Mouse (Mus musculus) hindbrain, embryonic 10.5 days (tissue): Measurements from ENCODE around the gene Timm17a. TPM values are rescaled to one million over a fixed set of nuclear protein-coding genes. Genes with fewer than 3 reads are reported as not detected.

Experiments
- DNase-seq: peaks from one replicate; pipeline ENCODE4 v3.0.0-alpha.2; 2017; ENCODE audit warnings: low spot score
- H3K27ac ChIP-seq: fragments of 300-500 bp; sonication (generic); 2 replicates; pipeline ENCODE4 v1.5.1; 2016; ENCODE audit warnings: mild to moderate bottlenecking, moderate library complexity
- H3K27me3 ChIP-seq: fragments of 300-500 bp; sonication (generic); 2 replicates; pipeline ENCODE4 v1.6.1; 2016; ENCODE audit warnings: mild to moderate bottlenecking; ENCODE audit not compliant: poor library complexity, insufficient read depth, severe bottlenecking
- H3K36me3 ChIP-seq: fragments of 300-500 bp; sonication (generic); 2 replicates; pipeline ENCODE4 v1.6.1; 2016; ENCODE audit warnings: mild to moderate bottlenecking, moderate library complexity
- H3K4me1 ChIP-seq: fragments of 300-500 bp; sonication (generic); replicated peaks from 2 replicates; pipeline ENCODE4 v1.6.1; 2016; ENCODE audit warnings: mild to moderate bottlenecking
- H3K4me3 ChIP-seq: fragments of 300-500 bp; sonication (generic); 2 replicates; pipeline ENCODE4 v1.5.1; 2016; ENCODE audit warnings: mild to moderate bottlenecking, moderate library complexity
- H3K9me3 ChIP-seq: fragments of 300-500 bp; sonication (generic); 2 replicates; pipeline ENCODE4 v1.6.1; 2016; ENCODE audit warnings: mild to moderate bottlenecking, moderate library complexity
- WGBS: fragments of 180-500 bp; shearing (Covaris S2); methylation state at CpG from one replicate; pipeline ENCODE4 v1.1.7; 2016; 5-methylcytosine and 5-hydroxymethylcytosine counted together
- polyA plus RNA-seq: library from polyadenylated mRNA; unstranded; fragments of >200 nt; fragmentation: Nextera tagmentation; extraction: Ambion mirVana; gene quantifications from 2 replicates; pipeline ENCODE4 v1.2.1, GENCODE M21; 2016

The Timm17a gene
- 193 and 199 TPM in 2 replicates for polyA plus RNA-seq

- WGBS = under 1% methylated on average over 51 of the region's 51 CpGs
- Histone ChIP-seq H3K4me3 (peak within 1 kb of the TSS; percentile 97), H3K27ac (peak within 1 kb of the TSS; percentile 94), H3K4me1 (peaks cover 20% of the 10 kb centered on the region), H3K36me3 (peaks cover 26% of the 10 kb centered on the region), H3K9me3 (no peaks in the 10 kb centered on the region), H3K27me3 (no peaks in the 10 kb centered on the region; the same call in 1 of the 2 replicates)
- peak; percentile 96 for DNase-seq
These were observed at the start of gene Timm17a for GRCm38 (mm10) chr1:135313284-135314031. Gene Timm17a (minus strand): TSS chr1:135313778.

DNA sequence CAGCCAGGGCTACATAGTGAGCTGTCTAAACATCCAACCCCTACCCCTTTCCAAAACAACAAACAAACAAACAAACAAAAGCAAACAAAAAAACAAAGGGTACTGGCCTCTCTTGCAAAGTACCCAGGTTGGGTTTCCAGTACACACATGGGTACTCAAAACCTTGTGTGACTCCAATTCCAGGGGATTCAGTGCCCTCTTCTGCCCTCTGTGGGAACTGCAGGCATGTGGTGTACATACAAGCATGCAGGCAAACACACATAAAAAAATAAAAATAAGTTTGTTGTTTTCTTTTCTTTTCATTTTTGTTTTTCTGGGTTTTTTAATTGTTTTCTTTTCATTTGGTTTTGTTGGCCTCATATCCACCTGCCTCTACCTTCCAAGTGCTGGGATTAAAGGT is 48.5 kb upstream of the Timm17a start:
- Histone ChIP-seq H3K36me3 (no peaks in the 10 kb centered on the region), H3K4me3 (no peak overlapping the region), H3K27ac (no peak overlapping the region), H3K27me3 (no peaks in the 10 kb centered on the region), H3K9me3 (0 out of 2 replicates have a peak, but pooled peaks cover 3% of the 10 kb centered on the region), H3K4me1 (peaks cover 10% of the 10 kb centered on the region; the same call in 1 of the 2 replicates)
- DNase-seq = no peak

GRCm38 (mm10) chr1:135361491-135361890 is 47.9 kb upstream of the Timm17a start:
- no peak for DNase-seq
- Histone ChIP-seq H3K36me3 (no peaks in the 10 kb centered on the region), H3K9me3 (0 out of 2 replicates have a peak, but pooled peaks cover 3% of the 10 kb centered on the region), H3K27ac (no peak overlapping the region), H3K4me3 (no peak overlapping the region), H3K27me3 (no peaks in the 10 kb centered on the region), H3K4me1 (peaks cover 10% of the 10 kb centered on the region; the same call in 1 of the 2 replicates)
- 84% methylated on average over 4 of the region's 4 CpGs for WGBS

GRCm38 (mm10) chr1:135359071-135359470 is 45.5 kb upstream of the Timm17a start:
- Histone ChIP-seq H3K4me1 (peaks cover 10% of the 10 kb centered on the region; the same call in 1 of the 2 replicates), H3K27ac (no peak overlapping the region), H3K36me3 (no peaks in the 10 kb centered on the region), H3K27me3 (no peaks in the 10 kb centered on the region), H3K4me3 (no peak overlapping the region), H3K9me3 (0 out of 2 replicates have a peak, but pooled peaks cover 3% of the 10 kb centered on the region)
- no peak for DNase-seq
- WGBS = 32% methylated on average over 2 of the region's 2 CpGs

DNA sequence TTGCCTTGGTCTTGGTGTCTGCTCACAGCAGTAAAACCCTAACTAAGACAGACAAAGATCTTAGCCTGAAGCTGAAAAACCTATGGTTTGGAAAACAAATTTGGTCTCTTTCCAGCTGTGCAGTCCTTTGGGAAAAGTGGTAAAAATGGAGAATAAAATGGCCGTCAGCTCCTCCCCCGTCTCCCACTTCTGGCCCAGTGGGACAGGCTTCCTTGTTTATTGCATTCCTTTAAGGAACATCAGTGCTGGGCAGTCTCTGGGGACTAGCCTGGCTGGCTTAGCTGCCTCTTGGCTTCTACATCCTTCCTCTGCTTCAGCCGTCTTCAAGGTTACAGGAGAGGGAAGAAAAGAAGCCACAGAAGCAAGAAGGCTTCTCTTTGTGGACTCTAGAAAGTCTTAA is 38.4 kb upstream of the Timm17a start:
- no peak overlapping the region for H3K27ac ChIP-seq
- no peaks in the 10 kb centered on the region for H3K36me3 ChIP-seq
- no peaks in the 10 kb centered on the region for H3K9me3 ChIP-seq
- peaks cover 6% of the 10 kb centered on the region for H3K4me1 ChIP-seq
- no peak overlapping the region for H3K4me3 ChIP-seq
- H3K27me3 ChIP-seq = no peaks in the 10 kb centered on the region
- no peak for DNase-seq
- WGBS = 81% methylated on average over 3 of the region's 3 CpGs

- H3K4me3 ChIP-seq = no peak overlapping the region
- DNase-seq = no peak
- H3K9me3 ChIP-seq = no peaks in the 10 kb centered on the region
- H3K27me3 ChIP-seq = no peaks in the 10 kb centered on the region
- H3K36me3 ChIP-seq = no peaks in the 10 kb centered on the region
- H3K4me1 ChIP-seq = peaks cover 10% of the 10 kb centered on the region
- 0 out of 2 replicates have a peak overlapping the region, but pooled peaks have one; percentile 9 for H3K27ac ChIP-seq
- WGBS = 64% methylated on average over 4 of the region's 4 CpGs
These were observed 34.1 kb upstream of the Timm17a start for GRCm38 (mm10) chr1:135347498-135348169.

DNA sequence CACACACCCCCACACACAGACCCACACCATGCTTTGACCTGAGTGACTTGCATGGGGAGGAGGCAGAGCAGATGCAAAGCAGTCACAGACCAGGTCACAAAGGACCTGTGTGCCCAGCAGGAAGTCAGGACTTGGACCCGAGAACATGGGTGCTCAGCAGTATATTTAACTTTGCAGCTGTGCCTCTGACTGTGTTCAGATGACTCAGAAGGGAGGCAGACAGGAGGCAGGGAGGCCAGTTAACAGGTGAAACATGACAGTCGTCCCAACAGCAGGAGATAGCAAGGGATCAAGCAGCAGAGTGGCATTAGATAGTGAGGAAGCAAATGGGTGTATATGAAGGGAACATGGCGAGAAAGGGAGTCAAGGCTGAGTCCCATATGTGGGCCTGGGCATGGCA is 33.3 kb upstream of the Timm17a start:
- DNase-seq = no peak
- WGBS = 57% methylated on average over 3 of the region's 3 CpGs
- H3K4me3 ChIP-seq = no peak overlapping the region
- H3K9me3 ChIP-seq = no peaks in the 10 kb centered on the region
- no peaks in the 10 kb centered on the region for H3K27me3 ChIP-seq
- no peak overlapping the region for H3K27ac ChIP-seq
- H3K36me3 ChIP-seq = no peaks in the 10 kb centered on the region
- H3K4me1 ChIP-seq = peaks cover 10% of the 10 kb centered on the region

DNA sequence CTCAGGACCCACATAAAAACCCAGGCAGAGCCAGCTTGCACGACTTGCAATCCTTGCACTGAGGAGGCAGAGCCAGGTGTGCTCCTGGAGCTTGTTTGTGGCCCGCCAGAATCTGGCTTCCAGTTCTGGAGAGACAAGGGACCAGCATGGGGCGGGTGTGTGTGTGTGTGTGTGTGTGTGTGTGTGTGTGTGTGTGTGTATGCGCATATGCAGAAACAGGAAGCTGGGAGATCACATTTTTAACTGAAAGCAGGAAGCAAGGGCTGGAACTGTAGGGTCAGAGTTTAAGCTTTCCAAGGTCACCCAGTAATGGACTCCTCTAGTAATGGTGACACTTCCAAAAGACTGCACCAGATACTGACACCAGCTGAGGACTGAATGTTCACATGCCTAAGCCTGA is 30.4 kb upstream of the Timm17a start:
- Histone ChIP-seq H3K4me1 (peaks cover 10% of the 10 kb centered on the region), H3K27ac (peak overlapping the region; percentile 45), H3K9me3 (no peaks in the 10 kb centered on the region), H3K36me3 (no peaks in the 10 kb centered on the region), H3K27me3 (no peaks in the 10 kb centered on the region), H3K4me3 (no peak overlapping the region)
- DNase-seq = no peak
- 59% methylated on average over 4 of the region's 4 CpGs for WGBS

GRCm38 (mm10) chr1:135341947-135342346 is 28.4 kb upstream of the Timm17a start:
- Histone ChIP-seq H3K36me3 (no peaks in the 10 kb centered on the region), H3K4me3 (no peak overlapping the region), H3K27ac (no peak overlapping the region), H3K9me3 (no peaks in the 10 kb centered on the region), H3K4me1 (peaks cover 4% of the 10 kb centered on the region), H3K27me3 (no peaks in the 10 kb centered on the region)
- no peak for DNase-seq
- 73% methylated on average over 8 of the region's 8 CpGs for WGBS

- 81% methylated on average over 6 of the region's 6 CpGs for WGBS
- Histone ChIP-seq H3K4me3 (no peak overlapping the region), H3K9me3 (no peaks in the 10 kb centered on the region), H3K4me1 (peaks cover 11% of the 10 kb centered on the region; the same call in 1 of the 2 replicates), H3K36me3 (no peaks in the 10 kb centered on the region), H3K27me3 (no peaks in the 10 kb centered on the region), H3K27ac (no peak overlapping the region)
- no peak for DNase-seq
These were observed 17.0 kb upstream of the Timm17a start for GRCm38 (mm10) chr1:135330578-135330977.

DNA sequence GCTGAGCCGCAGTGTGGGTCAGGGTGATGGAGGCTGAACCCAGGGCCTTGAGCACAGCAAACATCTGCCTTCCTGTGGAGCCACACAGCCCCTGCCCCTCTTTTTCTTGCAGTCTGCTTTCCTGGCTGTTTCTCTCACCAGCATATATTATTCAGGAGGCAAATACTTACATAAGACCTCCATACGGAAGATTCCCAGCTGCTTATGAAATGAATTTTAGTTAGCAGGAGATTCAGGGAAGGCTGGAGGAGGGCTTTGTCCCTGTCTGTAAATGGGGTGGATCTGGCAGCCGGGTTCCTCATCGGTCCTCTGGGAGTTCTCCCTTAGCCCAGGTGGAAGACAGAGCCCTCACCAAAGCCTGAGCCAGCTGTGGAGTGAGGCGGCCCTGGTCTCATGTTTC is 14.8 kb upstream of the Timm17a start:
- Histone ChIP-seq H3K4me1 (peaks cover 24% of the 10 kb centered on the region), H3K27me3 (peaks cover 6% of the 10 kb centered on the region; the same call in 1 of the 2 replicates), H3K27ac (no peak overlapping the region), H3K36me3 (no peaks in the 10 kb centered on the region), H3K4me3 (no peak overlapping the region), H3K9me3 (no peaks in the 10 kb centered on the region)
- 64% methylated on average over 5 of the region's 5 CpGs for WGBS
- no peak for DNase-seq

DNA sequence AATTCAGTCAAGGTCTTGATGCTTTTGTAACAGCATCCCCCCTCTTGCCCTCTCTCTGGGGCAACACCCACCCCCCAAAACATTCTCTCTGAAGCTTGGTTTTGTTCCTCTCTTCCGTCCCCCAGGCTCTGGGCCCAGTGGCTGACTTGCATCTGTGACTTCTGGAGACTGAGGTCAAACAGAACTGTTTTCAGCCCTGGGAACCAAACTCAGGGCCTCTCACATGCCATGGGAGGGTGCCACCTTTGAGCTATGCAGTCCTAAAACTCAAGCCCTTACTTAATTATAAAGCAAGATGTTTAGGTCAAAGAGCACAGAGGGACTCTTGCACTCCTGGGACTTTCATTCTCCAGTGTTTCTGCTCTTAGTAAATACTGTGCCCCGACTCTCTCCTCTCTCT is 12.4 kb upstream of the Timm17a start:
- H3K4me1 ChIP-seq = peaks cover 24% of the 10 kb centered on the region
- no peak overlapping the region for H3K27ac ChIP-seq
- 81% methylated on average over 2 of the region's 2 CpGs for WGBS
- no peak overlapping the region for H3K4me3 ChIP-seq
- no peaks in the 10 kb centered on the region for H3K9me3 ChIP-seq
- DNase-seq = no peak
- H3K27me3 ChIP-seq = peaks cover 10% of the 10 kb centered on the region
- no peaks in the 10 kb centered on the region for H3K36me3 ChIP-seq

DNA sequence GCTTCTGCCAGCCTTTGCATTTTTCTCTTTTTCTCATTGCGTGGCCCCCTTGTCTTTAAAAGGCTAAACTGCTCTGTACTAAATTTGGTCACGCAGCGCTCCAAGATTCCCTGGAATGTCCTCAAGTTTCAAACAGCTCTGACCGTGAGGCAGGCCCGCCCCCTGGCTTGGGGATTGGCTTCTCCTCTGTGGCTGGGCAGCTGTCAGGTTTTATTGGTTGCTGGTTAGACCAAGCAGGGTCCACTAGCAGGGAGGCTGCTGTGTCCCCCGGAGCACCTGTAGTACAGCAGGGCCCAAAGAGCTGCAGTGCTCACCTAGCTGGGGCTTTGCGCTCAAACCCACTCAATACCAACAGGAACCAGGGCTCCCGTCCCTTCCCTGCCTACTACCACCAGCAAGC is 11.0 kb upstream of the Timm17a start, which contains the start of gene Lmod1:
Gene Lmod1, plus strand, starts transcription at position 237 of the 400 bp plus-strand sequence.
- peak within 1 kb of the TSS; percentile 28 for H3K4me3 ChIP-seq

More for the DNA sequence above, 11.0 kb upstream of the Timm17a start, which contains the start of gene Lmod1:
- Histone ChIP-seq H3K36me3 (no peaks in the 10 kb centered on the region), H3K27me3 (peaks cover 10% of the 10 kb centered on the region), H3K9me3 (no peaks in the 10 kb centered on the region), H3K27ac (0 out of 2 replicates have a peak within 1 kb of the TSS, but pooled peaks have one; percentile 8), H3K4me1 (peaks cover 24% of the 10 kb centered on the region)
- 15% methylated on average over 8 of the region's 8 CpGs for WGBS
- DNase-seq = peak; percentile 66
